Comparison of ENCODE assay signal across 25 mouse cellular contexts in genomic region chr9:74476830-74477229, GRCm38 (mm10).
DNase-seq lines count a peak whose midpoint lies in the region; ATAC-seq and TF ChIP-seq lines count a peak whose summit lies in the region.
"Had no signal": no experiment of that assay in that cellular context is flagged by ENCODE, and none has a peak within 500 bp of the region (broad histone marks: within the 10 kb centered on the region; RNA-seq: fewer than 3 reads in every experiment).

No protein-coding gene starts in this region.

- no peak overlapping the region for H3K4me3 ChIP-seq in lung, embryonic 14.5 days (ENCODE audit: low read depth, low read length)
- no peak overlapping the region for H3K4me3 ChIP-seq in lung, adult 2 months (replicated peaks; ENCODE audit: extremely low read depth, low read depth, low read length)
- H3K4me3 ChIP-seq: forebrain, embryonic 13.5 days; kidney, embryonic 15.5 days; left cerebral cortex, adult 2 months; limb, embryonic 13.5 days; midbrain, embryonic 13.5 days; neural tube, embryonic 13.5 days had no signal

- no peak for TF ChIP-seq CTCF in lung, embryonic 14.5 days (IDR thresholded peaks at IDR 0.05; ENCODE audit: low read depth)
- no peak for TF ChIP-seq CTCF in lung, adult 2 months (IDR thresholded peaks at IDR 0.05; ENCODE audit: insufficient read depth, low read length)

- peak; percentile 15 to 25 for DNase-seq in heart, adult 18-20 months
- no peak for DNase-seq in heart, adult 8-10 months (ENCODE audit: low spot score)
- DNase-seq in lung, embryonic 14.5 days: peak; percentile 47
- no peak for DNase-seq in lung, adult 2 months
- DNase-seq in lung, postnatal 25 days (ENCODE audit: low spot score): peak; percentile 11
- DNase-seq in adipocyte (ENCODE audit: low spot score): no peak
- no peak for DNase-seq in urinary bladder, postnatal 14 days (ENCODE audit: low spot score)
- DNase-seq: cerebellum, adult 8-10 months; cerebellum, postnatal 36 days; gastrocnemius, postnatal 25 days; heart, adult 11 months; kidney, adult 18-20 months; kidney, postnatal 25 days; spleen, adult 18-20 months; thymus, postnatal 14 days had no signal

- no peaks in the 10 kb centered on the region for H3K9me3 ChIP-seq in lung, embryonic 14.5 days (ENCODE audit: low read depth, low read length)
- H3K9me3 ChIP-seq: forebrain, embryonic 13.5 days; kidney, embryonic 15.5 days; limb, embryonic 13.5 days; midbrain, embryonic 13.5 days; neural tube, embryonic 13.5 days had no signal

- H3K27ac ChIP-seq in lung, embryonic 14.5 days (ENCODE audit: low read depth): no peak overlapping the region
- H3K27ac ChIP-seq: forebrain, embryonic 13.5 days; kidney, embryonic 15.5 days; left cerebral cortex, adult 2 months; limb, embryonic 13.5 days; macrophage; midbrain, embryonic 13.5 days; neural tube, embryonic 13.5 days had no signal

- no peaks in the 10 kb centered on the region for H3K27me3 ChIP-seq in lung, embryonic 14.5 days (ENCODE audit: insufficient read depth, low read length)
- H3K27me3 ChIP-seq: forebrain, embryonic 13.5 days; kidney, embryonic 15.5 days; limb, embryonic 13.5 days; midbrain, embryonic 13.5 days; neural tube, embryonic 13.5 days had no signal

- no peak overlapping the region for H3K4me2 ChIP-seq in lung, embryonic 14.5 days
- H3K4me2 ChIP-seq: forebrain, embryonic 13.5 days; kidney, embryonic 15.5 days; limb, embryonic 13.5 days; liver, embryonic 11.5 days; midbrain, embryonic 13.5 days; neural tube, embryonic 13.5 days had no signal

- H3K9ac ChIP-seq in lung, embryonic 14.5 days: no peak overlapping the region
- H3K9ac ChIP-seq: forebrain, embryonic 13.5 days; kidney, embryonic 15.5 days; limb, embryonic 13.5 days; midbrain, embryonic 13.5 days; neural tube, embryonic 13.5 days had no signal

- H3K4me1 ChIP-seq in lung, embryonic 14.5 days (ENCODE audit: insufficient read depth): no peaks in the 10 kb centered on the region
- H3K4me1 ChIP-seq in lung, adult 2 months (ENCODE audit: control insufficient read depth, insufficient read depth, low read length): no peaks in the 10 kb centered on the region
- H3K4me1 ChIP-seq: forebrain, embryonic 13.5 days; kidney, embryonic 15.5 days; limb, embryonic 13.5 days; midbrain, embryonic 13.5 days had no signal

- ATAC-seq in lung, embryonic 14.5 days (ENCODE audit: insufficient read depth): no peak
- ATAC-seq: forebrain, embryonic 13.5 days; hindbrain, embryonic 16.5 days; midbrain, embryonic 13.5 days; Patski had no signal

- no peak for TF ChIP-seq POLR2A in lung, adult 2 months (IDR thresholded peaks at IDR 0.05; ENCODE audit: borderline replicate concordance, extremely low read depth, low read depth, low read length)

- 15% methylated on average over 2 of the region's 2 CpGs for WGBS in lung, embryonic 14.5 days
- WGBS in lung, adult 2 months: 27% methylated on average over 2 of the region's 2 CpGs

- no peaks in the 10 kb centered on the region for H3K36me3 ChIP-seq in lung, embryonic 14.5 days (ENCODE audit: insufficient read depth)
- H3K36me3 ChIP-seq: kidney, embryonic 15.5 days; limb, embryonic 13.5 days; midbrain, embryonic 13.5 days; neural tube, embryonic 13.5 days had no signal

Comparison
In these comparisons a context has a peak if more than half of its experiments do, and no peak if none do; other contexts are left out.
1. DNase-seq: peak in heart, adult 18-20 months (2 of 2), lung, embryonic 14.5 days (single experiment) and lung, postnatal 25 days (single experiment); none in heart, adult 8-10 months (single experiment), lung, adult 2 months (single experiment), adipocyte (single experiment) and urinary bladder, postnatal 14 days (single experiment).